Mouse (Mus musculus) stomach, embryonic 16.5 days (tissue): ENCODE results near the gene Vangl2. TPM values are rescaled to one million over a fixed set of nuclear protein-coding genes. Genes with fewer than 3 reads are reported as not detected.

Experiments
- ATAC-seq: fragments of 200-750 bp; cut with Nextera tagmentation; 2 replicates; pipeline ENCODE4 v1.8.0; 2017; ENCODE audit warnings: moderate number of reproducible peaks, moderate TSS enrichment; ENCODE audit not compliant: insufficient read depth, low FRiP score
- H3K27ac ChIP-seq: fragments of 300-500 bp; sonication (generic); 2 replicates; pipeline ENCODE4 v1.5.1; 2014; ENCODE audit warnings: low read length
- H3K27me3 ChIP-seq: fragments of 300-500 bp; sonication (generic); 2 replicates; pipeline ENCODE4 v1.6.1; 2014; ENCODE audit warnings: low read length, control low read depth, mixed read lengths; ENCODE audit not compliant: control insufficient read depth, insufficient read depth
- H3K36me3 ChIP-seq: fragments of 300-500 bp; sonication (generic); 2 replicates; pipeline ENCODE4 v1.6.1; 2014; ENCODE audit warnings: low read length; ENCODE audit not compliant: control insufficient read depth, insufficient read depth
- H3K4me1 ChIP-seq: fragments of 300-500 bp; sonication (generic); 2 replicates; pipeline ENCODE4 v1.6.1; 2014; ENCODE audit warnings: low read length, control low read depth, mixed read lengths; ENCODE audit not compliant: control insufficient read depth, insufficient read depth
- H3K4me2 ChIP-seq: fragments of 300-500 bp; sonication (generic); 2 replicates; pipeline ENCODE4 v1.6.1; 2014; ENCODE audit warnings: low read depth, low read length, mixed read lengths
- H3K4me3 ChIP-seq: fragments of 300-500 bp; sonication (generic); replicated peaks from 2 replicates; pipeline ENCODE4 v1.5.1; 2014; ENCODE audit warnings: mild to moderate bottlenecking, low read length
- H3K9ac ChIP-seq: fragments of 300-500 bp; sonication (generic); 2 replicates; pipeline ENCODE4 v1.6.1; 2014; ENCODE audit warnings: low read length
- H3K9me3 ChIP-seq: fragments of 300-500 bp; sonication (generic); replicated peaks from 2 replicates; pipeline ENCODE4 v1.6.1; 2016; ENCODE audit warnings: low read length, control low read depth; ENCODE audit not compliant: control insufficient read depth
- WGBS: fragments of 180-500 bp; shearing (Covaris S2); extraction: QIAGEN DNeasy Blood & Tissue Kit; methylation state at CpG from one replicate; pipeline ENCODE4 v1.1.7; 2014; 5-methylcytosine and 5-hydroxymethylcytosine counted together
- polyA plus RNA-seq: library from polyadenylated mRNA; unstranded; fragments of >200 nt; fragmentation: Nextera tagmentation; extraction: Ambion mirVana; gene quantifications from 2 replicates; pipeline ENCODE4 v1.2.1, GENCODE M21; 2015

The Vangl2 gene
- polyA plus RNA-seq, 1 experiment from 2014 or later, result 10.6 TPM

- no peak overlapping the region for H3K4me2 ChIP-seq
- H3K4me3 ChIP-seq, result no peak overlapping the region
- H3K4me1 ChIP-seq, result no peaks in the 10 kb centered on the region
- no peaks in the 10 kb centered on the region for H3K9me3 ChIP-seq
- no peaks in the 10 kb centered on the region for H3K36me3 ChIP-seq
- no peaks in the 10 kb centered on the region for H3K27me3 ChIP-seq
- ATAC-seq, result no peak
- H3K9ac ChIP-seq, result no peak overlapping the region
- WGBS, result 72% methylated on average over 6 of the region's 6 CpGs
- H3K27ac ChIP-seq, result no peak overlapping the region
Measured at GRCm38 (mm10) chr1:171966054-171966790, 62.0 kb downstream of the Vangl2 start.

- Histone ChIP-seq H3K27ac (no peak overlapping the region), H3K27me3 (no peaks in the 10 kb centered on the region), H3K36me3 (no peaks in the 10 kb centered on the region), H3K4me1 (no peaks in the 10 kb centered on the region), H3K9me3 (no peaks in the 10 kb centered on the region), H3K4me2 (no peak overlapping the region), H3K4me3 (no peak overlapping the region), H3K9ac (no peak overlapping the region)
- WGBS, result 55% methylated on average over 6 of the region's 6 CpGs
- ATAC-seq, result no peak
Measured at GRCm38 (mm10) chr1:171963613-171964012, 64.6 kb downstream of the Vangl2 start.

GRCm38 (mm10) chr1:171961704-171962103 lies 66.5 kb downstream of the Vangl2 start:
- Histone ChIP-seq H3K9ac (no peak overlapping the region), H3K4me2 (no peak overlapping the region), H3K4me1 (no peaks in the 10 kb centered on the region), H3K4me3 (no peak overlapping the region), H3K9me3 (no peaks in the 10 kb centered on the region), H3K27ac (no peak overlapping the region), H3K36me3 (no peaks in the 10 kb centered on the region), H3K27me3 (no peaks in the 10 kb centered on the region)
- no peak for ATAC-seq
- 79% methylated on average over 6 of the region's 6 CpGs for WGBS

GRCm38 (mm10) chr1:171960726-171961125 lies 67.5 kb downstream of the Vangl2 start:
- WGBS, result 90% methylated on average over 5 of the region's 5 CpGs
- Histone ChIP-seq H3K4me3 (no peak overlapping the region), H3K4me1 (no peaks in the 10 kb centered on the region), H3K9me3 (no peaks in the 10 kb centered on the region), H3K27ac (no peak overlapping the region), H3K9ac (no peak overlapping the region), H3K36me3 (no peaks in the 10 kb centered on the region), H3K27me3 (no peaks in the 10 kb centered on the region), H3K4me2 (no peak overlapping the region)
- no peak for ATAC-seq

GRCm38 (mm10) chr1:171957411-171957810 lies 70.8 kb downstream of the Vangl2 start:
- no peak overlapping the region for H3K9ac ChIP-seq
- no peak overlapping the region for H3K4me2 ChIP-seq
- WGBS, result 50% methylated on average over 2 of the region's 2 CpGs
- ATAC-seq, result no peak
- no peaks in the 10 kb centered on the region for H3K36me3 ChIP-seq
- 0 out of 2 replicates have a peak, but pooled peaks cover 2% of the 10 kb centered on the region for H3K27me3 ChIP-seq
- no peak overlapping the region for H3K27ac ChIP-seq
- H3K4me3 ChIP-seq, result no peak overlapping the region
- no peaks in the 10 kb centered on the region for H3K4me1 ChIP-seq
- H3K9me3 ChIP-seq, result no peaks in the 10 kb centered on the region

- ATAC-seq, result no peak
- H3K27ac ChIP-seq, result no peak overlapping the region
- no peaks in the 10 kb centered on the region for H3K4me1 ChIP-seq
- H3K9me3 ChIP-seq, result no peaks in the 10 kb centered on the region
- H3K36me3 ChIP-seq, result no peaks in the 10 kb centered on the region
- no peak overlapping the region for H3K9ac ChIP-seq
- H3K27me3 ChIP-seq, result 0 out of 2 replicates have a peak, but pooled peaks cover 3% of the 10 kb centered on the region
- H3K4me2 ChIP-seq, result no peak overlapping the region
- H3K4me3 ChIP-seq, result no peak overlapping the region
- 57% methylated on average over 6 of the region's 6 CpGs for WGBS
Measured at GRCm38 (mm10) chr1:171955071-171955470, 73.2 kb downstream of the Vangl2 start.

Other genes starting within 250 kb of the Vangl2 start
- 2.3 and 2.9 TPM in 2 replicates for gene Cd84, start 188.7 kb downstream of the Vangl2 start, polyA plus RNA-seq
- gene Gm10521, start 132.8 kb downstream of the Vangl2 start, polyA plus RNA-seq, result not detected in 2 replicates
- gene Slamf6, start 110.9 kb downstream of the Vangl2 start, polyA plus RNA-seq, result 0.57 and 1.1 TPM in 2 replicates
- gene Nhlh1, start 29.1 kb upstream of the Vangl2 start, polyA plus RNA-seq, result not detected in 2 replicates
- gene Copa, start 54.1 kb upstream of the Vangl2 start, polyA plus RNA-seq, result 238 and 260 TPM in 2 replicates
- gene Ncstn, start 54.4 kb upstream of the Vangl2 start, polyA plus RNA-seq, result 132 and 145 TPM in 2 replicates
- gene Pex19, start 98.3 kb upstream of the Vangl2 start, polyA plus RNA-seq, result 123 and 129 TPM in 2 replicates
- 120 and 123 TPM in 2 replicates for gene Dcaf8, start 119.6 kb upstream of the Vangl2 start, polyA plus RNA-seq
- 131 and 148 TPM in 2 replicates for gene Pea15a, start 178.4 kb upstream of the Vangl2 start, polyA plus RNA-seq
- 26.1 and 53.9 TPM in 2 replicates for gene Casq1, start 191.4 kb upstream of the Vangl2 start, polyA plus RNA-seq
- gene Atp1a4, start 230.0 kb upstream of the Vangl2 start, polyA plus RNA-seq, result 0.04 TPM in 1 of 2 replicates, not detected in the other
- 27.8 and 35.0 TPM in 2 replicates for gene Igsf8, start 233.2 kb upstream of the Vangl2 start, polyA plus RNA-seq